Mouse (Mus musculus) granulocyte monocyte progenitor cell, adult 5-6 weeks (primary cell): Measurements from ENCODE around the gene Zcchc18. TPM values are rescaled to one million over a fixed set of nuclear protein-coding genes. Genes with fewer than 3 reads are reported as not detected.
"Not testable (repeated sequence)": the region's sequence is repeated elsewhere in the genome, so short reads cannot be mapped to it uniquely, and the experiment has no call there.

Experiments used
- ATAC-seq: replicated peaks from 2 replicates; pipeline ENCODE4 v1.8.0; 2016; ENCODE audit warnings: mild to moderate bottlenecking, moderate TSS enrichment, inconsistent platforms; ENCODE audit not compliant: poor library complexity, severe bottlenecking
- total RNA-seq, 2 experiments: library from RNA; stranded (forward) in 1 of 2; stranded (reverse) in 1 of 2; fragments of 200-712, 200-1000 nt in 1 of 2; fragments of >200 nt in 1 of 2; fragmentation: Nextera tagmentation in 1 of 2; gene quantifications; 2 replicates each; pipeline ENCODE4 v1.2.3; 2014 to 2017

Zcchc18 gene
- total RNA-seq (2014; fragmentation: Nextera tagmentation) (not detected in 2 replicates), total RNA-seq (2017) (not detected in 2 replicates)

- peak; percentile 94 for ATAC-seq
Measured at GRCm38 (mm10) chrX:136992978-136993547, at the start of gene Zcchc18. Gene Zcchc18 (plus strand): TSS chrX:136993155.

GRCm38 (mm10) chrX:136957583-136958279 lies 35.2 kb upstream of the Zcchc18 start:
- ATAC-seq = peak; percentile 100

GRCm38 (mm10) chrX:136958300-136958699 lies 34.7 kb upstream of the Zcchc18 start:
- not testable (repeated sequence) for ATAC-seq

- 0 out of 2 replicates have a peak, but pooled peaks have one; percentile 62 for ATAC-seq
Measured at GRCm38 (mm10) chrX:136959688-136960087, 33.3 kb upstream of the Zcchc18 start.

- ATAC-seq = not testable (repeated sequence)
Measured at GRCm38 (mm10) chrX:136975397-136975796, 17.6 kb upstream of the Zcchc18 start, which contains the start of gene Tmsb15b2. Gene Tmsb15b2 (minus strand): TSS chrX:136975497.

- ATAC-seq = peak; percentile 100
Measured at GRCm38 (mm10) chrX:136976424-136977084, 16.4 kb upstream of the Zcchc18 start, which contains the start of the genes Tmsb15l and Tmsb15b1. Gene Tmsb15l (minus strand): TSS chrX:136976869. Gene Tmsb15b1 (minus strand): TSS chrX:136976874.

GRCm38 (mm10) chrX:136978616-136979015 lies 14.3 kb upstream of the Zcchc18 start:
- peak; percentile 52 for ATAC-seq

- ATAC-seq = peak; percentile 100
Measured at GRCm38 (mm10) chrX:136986039-136986438, 6.9 kb upstream of the Zcchc18 start.

- ATAC-seq = peak; percentile 34
Measured at GRCm38 (mm10) chrX:136991274-136991673, 1.7 kb upstream of the Zcchc18 start.

- ATAC-seq = 0 out of 2 replicates have a peak, but pooled peaks have one; percentile 3
Measured at GRCm38 (mm10) chrX:136992191-136992965, 577 bp upstream of the Zcchc18 start.

GRCm38 (mm10) chrX:136993641-136994040 lies 686 bp downstream of the Zcchc18 start:
- no peak for ATAC-seq

GRCm38 (mm10) chrX:136996256-136996655 lies 3.3 kb downstream of the Zcchc18 start:
- ATAC-seq = no peak

GRCm38 (mm10) chrX:137015099-137015709 lies 22.2 kb downstream of the Zcchc18 start:
- peak; percentile 74 for ATAC-seq

- ATAC-seq = peak; percentile 92
Measured at GRCm38 (mm10) chrX:137017668-137018067, 24.7 kb downstream of the Zcchc18 start.

- peak; percentile 80 for ATAC-seq
Measured at GRCm38 (mm10) chrX:137019310-137019709, 26.4 kb downstream of the Zcchc18 start.

- no peak for ATAC-seq
Measured at GRCm38 (mm10) chrX:137030916-137031315, 38.0 kb downstream of the Zcchc18 start.

- no peak for ATAC-seq
Measured at GRCm38 (mm10) chrX:137031726-137032125, 38.8 kb downstream of the Zcchc18 start.

GRCm38 (mm10) chrX:137034322-137034721 lies 41.4 kb downstream of the Zcchc18 start:
- no peak for ATAC-seq

- ATAC-seq = no peak
Measured at GRCm38 (mm10) chrX:137037470-137037999, 44.6 kb downstream of the Zcchc18 start.
